Mouse (Mus musculus) heart, embryonic 13.5 days (tissue): ENCODE measurements around the gene Runx3. TPM values are rescaled to one million over a fixed set of nuclear protein-coding genes. Genes with fewer than 3 reads are reported as not detected.

Source experiments
- ATAC-seq: fragments of 200-750 bp; cut with Nextera tagmentation; 2 replicates; pipeline ENCODE4 v1.8.0; 2017; ENCODE audit warnings: moderate TSS enrichment; ENCODE audit not compliant: insufficient number of reproducible peaks, low FRiP score, low TSS enrichment; ENCODE audit errors: extremely low read depth
- H3K27ac ChIP-seq: fragments of 300-500 bp; sonication (generic); replicated peaks from 2 replicates; pipeline ENCODE4 v1.5.1; 2015; ENCODE audit warnings: moderate library complexity, mild to moderate bottlenecking, inconsistent platforms
- H3K27me3 ChIP-seq: fragments of 300-500 bp; sonication (generic); replicated peaks from 2 replicates; pipeline ENCODE4 v1.6.1; 2015; ENCODE audit warnings: mild to moderate bottlenecking, inconsistent platforms
- H3K36me3 ChIP-seq: fragments of 300-500 bp; sonication (generic); 2 replicates; pipeline ENCODE4 v1.6.1; 2015; ENCODE audit warnings: mild to moderate bottlenecking, inconsistent platforms
- H3K4me1 ChIP-seq: fragments of 300-500 bp; sonication (generic); 2 replicates; pipeline ENCODE4 v1.6.1; 2015; ENCODE audit warnings: inconsistent platforms
- H3K4me2 ChIP-seq: fragments of 300-500 bp; sonication (generic); 2 replicates; pipeline ENCODE4 v1.6.1; 2015; ENCODE audit warnings: inconsistent platforms, mild to moderate bottlenecking, moderate library complexity
- H3K4me3 ChIP-seq: fragments of 300-500 bp; sonication (generic); 2 replicates; pipeline ENCODE4 v1.5.1; 2015; ENCODE audit warnings: moderate library complexity, mild to moderate bottlenecking, inconsistent platforms
- H3K9ac ChIP-seq: fragments of 300-500 bp; sonication (generic); 2 replicates; pipeline ENCODE4 v1.6.1; 2015; ENCODE audit warnings: inconsistent platforms, mild to moderate bottlenecking, moderate library complexity
- H3K9me3 ChIP-seq: fragments of 300-500 bp; sonication (generic); 2 replicates; pipeline ENCODE4 v1.6.1; 2016; ENCODE audit warnings: inconsistent platforms
- WGBS: fragments of 180-500 bp; shearing (Covaris S2); methylation state at CpG from one replicate; pipeline ENCODE4 v1.1.7; 2015; ENCODE audit warnings: mixed read lengths; 5-methylcytosine and 5-hydroxymethylcytosine counted together
- polyA plus RNA-seq: library from polyadenylated mRNA; unstranded; fragments of >200 nt; fragmentation: Nextera tagmentation; extraction: Ambion mirVana; gene quantifications from 2 replicates; pipeline ENCODE4 v1.2.1, GENCODE M21; 2015

Gene Runx3
- polyA plus RNA-seq, 1 experiment from 2014 or later, result 0.05 TPM

DNA sequence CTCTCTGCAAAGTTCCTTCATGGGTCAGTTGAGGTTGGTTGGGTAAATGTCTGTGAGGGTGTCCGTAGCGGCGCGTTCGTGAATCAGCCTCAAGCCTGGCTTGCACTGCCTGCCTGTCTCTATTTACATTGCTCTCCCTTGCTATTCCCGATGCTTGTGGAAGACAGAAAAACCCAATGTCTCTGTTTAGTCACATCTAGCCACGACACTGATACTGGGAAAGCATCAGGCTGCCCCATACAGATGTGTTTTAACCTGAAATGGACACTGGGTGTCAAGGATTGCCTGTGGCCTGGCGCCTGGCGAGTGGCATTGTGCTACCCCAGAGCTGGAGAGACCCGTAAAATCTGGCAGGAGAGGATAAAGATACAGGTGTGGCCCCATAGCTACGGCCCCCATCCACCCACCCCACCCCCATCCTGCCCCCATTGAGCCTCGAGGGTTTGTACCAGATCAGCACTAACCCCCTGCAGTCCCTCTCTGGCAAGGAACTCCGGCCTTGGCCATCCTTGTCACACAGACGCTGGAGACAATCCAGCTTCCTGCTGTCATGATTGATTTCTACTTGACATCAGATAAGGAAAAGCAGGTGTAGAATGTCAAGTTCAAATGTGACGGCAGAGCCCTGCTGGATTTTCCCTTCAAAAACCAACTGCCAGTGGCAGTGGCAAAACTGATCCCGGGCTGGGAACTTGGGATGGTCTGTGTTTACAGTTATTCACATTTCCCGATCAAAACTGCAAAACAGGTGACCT, 83.5 kb downstream of the Runx3 start:
- no peak for ATAC-seq
- no peak overlapping the region for H3K27ac ChIP-seq
- H3K36me3 ChIP-seq, result no peaks in the 10 kb centered on the region
- WGBS, result 18% methylated on average over 17 of the region's 17 CpGs
- peak overlapping the region; percentile 69 for H3K4me2 ChIP-seq
- peaks cover 17% of the 10 kb centered on the region for H3K4me1 ChIP-seq
- H3K4me3 ChIP-seq, result peak overlapping the region; percentile 42
- H3K27me3 ChIP-seq, result peaks cover 58% of the 10 kb centered on the region
- H3K9ac ChIP-seq, result peak overlapping the region; percentile 72
- H3K9me3 ChIP-seq, result no peaks in the 10 kb centered on the region

DNA sequence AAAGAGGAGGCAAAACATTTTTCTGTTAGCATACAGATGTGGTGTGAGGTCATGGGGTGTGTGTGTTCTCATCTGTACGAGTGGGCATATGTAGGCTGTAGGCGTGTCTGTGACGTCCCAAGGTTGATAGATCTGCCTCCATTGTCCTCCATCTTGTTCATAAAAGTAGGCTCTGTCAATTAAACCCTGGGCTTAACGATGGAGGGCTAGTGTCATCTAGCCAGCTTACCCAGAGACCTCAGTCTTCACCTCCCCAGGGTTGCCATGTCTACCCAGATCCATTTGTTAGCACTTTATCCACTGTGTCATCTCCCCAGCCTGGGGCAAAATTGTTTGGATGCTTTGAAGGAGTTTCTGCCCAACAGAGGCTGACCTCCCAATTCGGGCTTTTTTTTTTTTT, 84.2 kb downstream of the Runx3 start:
- Histone ChIP-seq H3K27me3 (peaks cover 53% of the 10 kb centered on the region), H3K27ac (no peak overlapping the region), H3K4me1 (peaks cover 17% of the 10 kb centered on the region), H3K9ac (no peak overlapping the region), H3K4me2 (no peak overlapping the region), H3K4me3 (no peak overlapping the region), H3K9me3 (no peaks in the 10 kb centered on the region), H3K36me3 (no peaks in the 10 kb centered on the region)
- 59% methylated on average over 5 of the region's 5 CpGs for WGBS
- no peak for ATAC-seq

DNA sequence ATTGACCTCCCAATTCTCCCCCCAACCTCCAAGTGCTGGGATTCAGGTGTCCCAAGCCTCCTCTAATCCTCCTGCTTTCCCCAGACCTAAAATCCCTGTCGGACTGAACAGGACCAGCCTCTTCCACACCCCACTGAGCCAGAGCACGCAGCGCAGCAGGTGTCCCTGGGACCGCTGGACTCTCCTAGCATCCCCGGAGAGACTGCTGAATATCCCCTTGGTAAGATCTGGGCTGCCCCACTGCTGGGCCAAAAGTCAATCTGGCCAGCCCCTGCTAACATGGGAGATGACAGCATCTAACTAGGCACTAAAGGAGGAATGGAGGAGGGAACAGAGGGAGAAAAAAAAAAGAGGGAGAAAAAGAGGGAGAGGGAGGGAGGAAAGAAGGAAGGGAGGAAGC, 84.8 kb downstream of the Runx3 start:
- H3K4me3 ChIP-seq, result no peak overlapping the region
- no peak overlapping the region for H3K27ac ChIP-seq
- 14% methylated on average over 5 of the region's 5 CpGs for WGBS
- H3K36me3 ChIP-seq, result peaks cover 4% of the 10 kb centered on the region
- H3K4me2 ChIP-seq, result no peak overlapping the region
- no peak for ATAC-seq
- H3K9me3 ChIP-seq, result 0 out of 2 replicates have a peak, but pooled peaks cover 4% of the 10 kb centered on the region
- H3K4me1 ChIP-seq, result peaks cover 17% of the 10 kb centered on the region
- peaks cover 48% of the 10 kb centered on the region for H3K27me3 ChIP-seq
- no peak overlapping the region for H3K9ac ChIP-seq

DNA sequence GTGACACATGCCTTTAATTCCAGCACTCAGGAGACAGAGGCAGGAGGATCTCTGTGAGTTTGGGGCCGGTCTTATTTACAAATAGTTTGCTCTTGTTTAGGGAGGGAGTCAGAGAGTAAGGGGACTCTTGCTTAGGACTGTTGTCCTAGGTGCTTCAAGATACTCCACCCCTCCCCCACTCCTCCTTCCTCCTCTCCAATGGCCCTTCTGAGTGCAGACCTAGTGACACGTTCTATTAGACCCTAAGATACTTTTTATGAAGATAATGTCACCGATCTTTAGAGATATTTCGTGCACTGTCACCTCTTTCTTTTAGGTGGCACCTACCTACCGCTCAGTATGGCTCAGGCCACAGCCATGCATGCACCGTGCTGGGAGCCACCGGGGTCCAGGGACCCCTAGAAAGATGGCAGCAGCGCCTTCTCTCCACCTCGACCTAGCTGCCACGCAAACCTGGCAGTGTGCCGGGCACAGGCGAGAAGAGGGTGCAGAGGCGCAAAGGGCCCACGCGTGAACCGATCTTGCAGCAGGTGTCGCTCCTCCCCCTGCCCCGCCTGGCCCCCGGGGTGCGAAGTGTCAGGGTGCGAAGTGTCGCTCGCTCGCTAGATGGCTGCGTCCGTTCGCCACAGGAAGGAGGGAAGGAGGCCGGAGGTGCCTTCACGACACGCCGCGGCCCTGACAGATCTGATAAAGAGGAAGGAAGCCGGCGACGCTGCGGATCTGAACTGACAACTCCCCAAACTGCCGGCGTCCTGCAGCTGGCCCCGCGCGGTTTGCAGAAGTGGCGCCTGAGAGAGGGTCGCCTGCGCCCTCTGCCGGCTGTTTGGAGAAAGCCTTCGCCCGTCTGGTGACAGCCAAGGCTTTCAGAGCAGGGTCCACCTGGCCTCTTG, 85.5 kb downstream of the Runx3 start:
- H3K4me1 ChIP-seq, result peaks cover 17% of the 10 kb centered on the region
- H3K4me2 ChIP-seq, result peak overlapping the region; percentile 75
- 2% methylated on average over 45 of the region's 47 CpGs for WGBS
- peaks cover 11% of the 10 kb centered on the region for H3K36me3 ChIP-seq
- H3K27ac ChIP-seq, result no peak overlapping the region
- H3K27me3 ChIP-seq, result peaks cover 48% of the 10 kb centered on the region
- peaks cover 11% of the 10 kb centered on the region; the same call in 1 of the 2 replicates for H3K9me3 ChIP-seq
- H3K9ac ChIP-seq, result peak overlapping the region; percentile 71
- peak overlapping the region; percentile 49 for H3K4me3 ChIP-seq
- ATAC-seq, result 0 out of 2 replicates have a peak, but pooled peaks have one; percentile 37

DNA sequence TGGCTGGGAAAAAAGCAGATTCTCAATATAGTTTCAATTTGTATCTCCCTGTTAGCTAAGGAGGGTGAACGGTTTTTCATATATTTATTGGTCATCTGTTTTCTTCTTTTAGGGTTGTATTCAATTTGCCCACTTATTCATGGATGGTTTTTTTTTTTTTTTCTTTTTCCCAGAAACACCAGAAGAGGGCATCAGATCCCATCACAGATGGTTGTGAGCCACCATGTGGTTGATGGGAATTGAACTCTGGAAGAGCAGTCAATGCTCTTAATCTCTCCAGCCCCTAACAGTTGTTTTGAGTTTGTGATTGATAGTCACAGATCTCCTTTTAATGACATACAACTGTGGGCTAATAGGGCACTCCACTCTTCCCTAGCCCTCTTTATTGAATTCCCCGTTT, 89.4 kb downstream of the Runx3 start:
- WGBS, result 88% methylated on average over 2 of the region's 2 CpGs
- Histone ChIP-seq H3K9ac (no peak overlapping the region), H3K4me1 (peaks cover 3% of the 10 kb centered on the region), H3K4me2 (no peak overlapping the region), H3K36me3 (peaks cover 48% of the 10 kb centered on the region), H3K27me3 (peaks cover 30% of the 10 kb centered on the region), H3K4me3 (no peak overlapping the region), H3K27ac (no peak overlapping the region), H3K9me3 (peaks cover 11% of the 10 kb centered on the region; the same call in 1 of the 2 replicates)
- no peak for ATAC-seq

DNA sequence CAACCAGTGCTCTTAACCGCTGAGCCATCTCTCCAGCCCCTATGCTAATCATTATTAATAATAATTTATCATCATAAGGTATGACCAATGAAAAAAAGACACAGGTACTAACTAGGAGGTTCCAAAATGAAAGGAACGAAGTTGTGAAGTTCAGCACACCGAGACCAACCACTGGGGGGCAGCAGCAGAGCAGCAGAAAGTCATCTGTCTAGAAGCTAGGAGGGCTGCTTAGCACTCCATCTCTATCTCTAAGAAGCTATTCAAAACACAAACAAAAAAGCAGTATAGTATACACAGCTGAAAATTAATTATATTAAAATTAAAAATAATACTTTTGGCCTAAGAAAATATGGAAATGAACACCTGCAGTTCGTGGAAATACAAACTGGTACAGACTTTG, 99.2 kb downstream of the Runx3 start:
- ATAC-seq, result no peak
- H3K4me3 ChIP-seq, result no peak overlapping the region
- H3K36me3 ChIP-seq, result peaks cover 88% of the 10 kb centered on the region
- peak overlapping the region; percentile 50; the same call in 1 of the 2 replicates for H3K27ac ChIP-seq
- 53% methylated on average over 4 of the region's 4 CpGs for WGBS
- peaks cover 30% of the 10 kb centered on the region for H3K4me1 ChIP-seq
- no peak overlapping the region for H3K4me2 ChIP-seq
- no peak overlapping the region for H3K9ac ChIP-seq
- no peaks in the 10 kb centered on the region for H3K9me3 ChIP-seq
- no peaks in the 10 kb centered on the region for H3K27me3 ChIP-seq

DNA sequence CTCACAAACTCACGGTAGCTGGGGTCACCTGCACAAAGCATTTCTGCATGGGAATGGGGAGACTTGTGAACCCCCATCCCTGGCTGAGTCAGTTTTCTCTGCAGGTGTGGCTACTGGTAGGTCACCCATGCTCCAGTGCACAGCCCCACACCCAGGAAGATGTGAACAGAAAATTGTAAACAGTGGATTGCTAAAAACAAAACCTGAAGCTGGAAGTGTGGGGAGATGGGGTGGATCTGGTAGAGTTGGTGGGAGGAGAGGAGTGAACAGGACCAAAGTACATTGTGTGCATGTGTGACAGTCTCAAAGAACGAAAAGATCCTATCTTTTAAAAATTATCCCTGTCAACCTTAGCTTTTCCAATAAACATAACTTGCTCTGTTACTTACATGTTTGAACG, 100.2 kb downstream of the Runx3 start:
- Histone ChIP-seq H3K27ac (peak overlapping the region; percentile 50; the same call in 1 of the 2 replicates), H3K36me3 (peaks cover 88% of the 10 kb centered on the region), H3K27me3 (no peaks in the 10 kb centered on the region), H3K4me2 (no peak overlapping the region), H3K9me3 (no peaks in the 10 kb centered on the region), H3K4me1 (peaks cover 30% of the 10 kb centered on the region), H3K4me3 (no peak overlapping the region), H3K9ac (peak overlapping the region; percentile 34; the same call in 1 of the 2 replicates)
- WGBS, result 84% methylated on average over 3 of the region's 3 CpGs
- no peak for ATAC-seq

DNA sequence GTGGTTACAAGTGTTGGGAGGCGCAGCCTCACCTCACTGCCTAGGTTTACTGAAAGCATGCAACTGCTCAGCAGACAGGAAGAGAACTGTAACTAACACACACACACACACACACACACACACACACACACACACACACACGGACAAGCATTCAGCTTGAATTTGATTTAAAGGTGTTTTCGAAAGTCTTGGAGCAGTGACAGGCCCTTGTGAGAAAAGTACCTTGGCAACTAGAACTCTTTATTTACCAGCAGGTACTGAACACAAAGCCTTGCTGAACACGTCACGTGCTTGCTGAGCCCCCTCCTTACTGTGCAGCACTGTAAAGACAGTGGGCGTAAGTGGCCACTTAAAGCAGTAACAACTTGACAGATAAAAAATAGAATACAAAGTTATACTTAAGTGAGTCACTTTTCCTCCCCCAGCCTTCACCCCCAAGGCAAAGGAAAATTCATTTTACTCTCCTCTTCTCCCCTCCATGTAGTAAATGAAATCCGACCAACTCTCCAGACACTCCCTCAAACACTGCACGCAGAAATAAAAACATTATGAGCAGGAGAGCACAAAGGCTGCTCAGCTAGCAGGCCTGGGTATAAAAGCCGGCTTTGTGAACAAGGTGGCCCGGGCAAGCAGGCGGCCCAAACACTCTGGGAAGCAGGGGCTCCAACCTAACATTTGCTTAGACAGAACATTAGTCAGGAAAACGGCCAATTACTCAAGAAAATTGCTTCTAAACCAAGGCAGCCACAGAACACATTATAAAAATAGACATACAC, 101.4 kb downstream of the Runx3 start:
- WGBS, result 69% methylated on average over 12 of the region's 12 CpGs
- H3K4me3 ChIP-seq, result no peak overlapping the region
- no peak overlapping the region for H3K4me2 ChIP-seq
- ATAC-seq, result no peak
- peak overlapping the region; percentile 54 for H3K9ac ChIP-seq
- H3K4me1 ChIP-seq, result peaks cover 39% of the 10 kb centered on the region
- peaks cover 85% of the 10 kb centered on the region for H3K36me3 ChIP-seq
- no peaks in the 10 kb centered on the region for H3K27me3 ChIP-seq
- H3K9me3 ChIP-seq, result no peaks in the 10 kb centered on the region
- H3K27ac ChIP-seq, result peak overlapping the region; percentile 41

DNA sequence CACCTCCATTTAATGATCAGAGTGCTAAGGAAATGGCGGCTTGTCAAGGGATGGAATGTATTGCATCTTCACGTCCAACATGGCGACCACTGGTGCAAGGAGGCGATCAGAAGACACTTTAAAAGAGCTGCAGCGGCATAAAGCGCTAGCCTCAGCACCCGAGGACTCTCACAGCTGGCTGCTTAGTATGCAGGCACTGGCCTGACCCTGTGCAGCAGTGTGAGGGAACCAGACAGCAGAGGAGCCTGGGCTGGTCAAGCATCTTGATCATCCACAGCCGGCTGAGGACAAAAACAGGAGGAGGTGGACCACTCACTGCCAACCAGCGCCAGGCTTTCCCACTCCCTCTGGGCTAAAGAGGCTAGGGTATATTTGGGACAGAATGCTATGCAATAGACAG, 103.4 kb downstream of the Runx3 start:
- no peak for ATAC-seq
- no peak overlapping the region for H3K4me2 ChIP-seq
- H3K36me3 ChIP-seq, result peaks cover 65% of the 10 kb centered on the region
- H3K9ac ChIP-seq, result no peak overlapping the region
- no peaks in the 10 kb centered on the region for H3K27me3 ChIP-seq
- no peak overlapping the region for H3K4me3 ChIP-seq
- no peak overlapping the region for H3K27ac ChIP-seq
- WGBS, result 86% methylated on average over 9 of the region's 9 CpGs
- no peaks in the 10 kb centered on the region for H3K9me3 ChIP-seq
- peaks cover 49% of the 10 kb centered on the region for H3K4me1 ChIP-seq

DNA sequence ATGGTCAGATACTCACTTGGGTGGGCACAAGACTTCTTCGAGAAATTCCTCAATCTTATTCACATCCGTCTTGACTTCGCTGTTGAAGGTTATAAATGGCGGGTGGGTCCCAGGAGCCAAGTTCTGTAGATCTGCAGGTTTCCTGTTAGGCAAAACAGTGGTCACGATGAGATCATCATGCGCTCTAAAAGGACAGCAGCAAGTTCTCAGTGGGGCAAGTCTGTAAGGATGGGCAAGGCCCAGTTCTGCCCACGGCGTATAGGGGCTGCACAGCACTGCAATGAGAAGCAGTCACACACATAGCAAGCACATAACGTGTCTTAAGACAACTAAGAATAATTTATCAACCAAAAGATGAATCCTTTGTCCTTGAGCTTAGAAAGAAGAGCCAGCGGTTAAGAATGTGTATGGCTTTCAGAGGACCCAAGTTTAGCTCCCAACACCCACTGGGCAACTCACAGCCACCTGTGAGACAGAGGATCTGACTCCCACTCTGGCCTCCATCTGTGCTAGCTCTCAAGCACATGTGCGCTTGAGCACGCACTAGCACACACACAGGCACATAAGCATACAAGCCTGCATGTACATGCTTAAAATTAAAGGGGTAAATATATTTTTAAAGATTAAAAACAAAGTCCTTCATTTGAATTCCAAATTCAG, 105.7 kb downstream of the Runx3 start:
- H3K27me3 ChIP-seq, result no peaks in the 10 kb centered on the region
- H3K4me1 ChIP-seq, result peaks cover 57% of the 10 kb centered on the region
- peak overlapping the region; percentile 38; the same call in 1 of the 2 replicates for H3K27ac ChIP-seq
- no peak for ATAC-seq
- no peak overlapping the region for H3K4me3 ChIP-seq
- 84% methylated on average over 12 of the region's 12 CpGs for WGBS
- peaks cover 63% of the 10 kb centered on the region for H3K36me3 ChIP-seq
- no peak overlapping the region for H3K9ac ChIP-seq
- no peaks in the 10 kb centered on the region for H3K9me3 ChIP-seq
- H3K4me2 ChIP-seq, result no peak overlapping the region
